Mouse (Mus musculus) monocyte, adult 2 months (primary cell): ENCODE data around the gene Adat2.

Experiments used
- DNase-seq, 2 experiments: peaks; one replicate each; pipeline ENCODE4 v3.0.0; 2022; ENCODE audit warnings: low spot score in 2 of 2, low read depth in 1 of 2

Adat2 gene

DNA sequence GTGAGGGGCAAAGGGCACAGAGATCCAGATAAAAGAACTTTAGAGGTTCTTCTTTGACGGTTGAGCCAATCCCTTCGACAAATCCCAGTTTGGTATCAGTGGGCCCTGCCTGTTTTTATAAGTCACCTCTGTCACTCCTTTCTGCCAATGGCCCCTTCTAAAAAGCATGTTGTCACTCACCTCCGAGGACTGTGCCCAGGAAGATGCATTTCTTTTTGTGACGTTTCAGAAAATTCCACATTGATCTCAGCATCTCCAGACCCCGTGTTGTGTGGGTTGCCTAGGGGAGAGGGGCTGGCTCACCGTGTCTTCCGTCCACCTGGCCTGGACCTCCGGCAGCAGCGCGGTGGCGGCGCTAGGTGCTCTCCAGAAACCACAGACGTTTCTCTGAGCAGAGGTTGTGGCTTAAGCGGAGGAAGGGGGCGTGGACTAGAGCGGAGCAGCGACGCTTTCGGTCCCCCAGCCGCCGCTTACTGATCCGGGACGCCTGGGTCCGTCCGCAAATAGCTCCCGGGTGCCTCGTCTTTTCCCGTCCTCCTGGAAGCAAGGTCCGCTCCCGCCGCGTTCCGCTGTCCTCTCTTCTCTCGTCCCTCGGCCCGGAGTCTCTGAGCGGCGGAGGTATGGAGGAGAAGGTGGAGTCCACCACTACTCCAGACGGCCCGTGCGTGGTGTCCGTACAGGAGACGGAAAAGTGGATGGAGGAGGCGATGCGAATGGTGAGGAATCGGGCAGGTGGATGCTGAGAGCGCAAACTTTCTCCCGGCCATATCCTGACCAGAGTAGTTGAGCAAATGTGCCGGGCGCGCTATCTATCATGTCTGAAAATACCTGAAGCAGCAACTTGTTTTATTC is at the start of gene Adat2, which contains the start of gene Pex3:
Gene Adat2 (plus strand): TSS at position 249 of the 852 bp plus-strand sequence.
Gene Pex3 (minus strand): TSS at position 497 of the 852 bp plus-strand sequence.
- DNase-seq = peak; percentile 75 to 84

DNA sequence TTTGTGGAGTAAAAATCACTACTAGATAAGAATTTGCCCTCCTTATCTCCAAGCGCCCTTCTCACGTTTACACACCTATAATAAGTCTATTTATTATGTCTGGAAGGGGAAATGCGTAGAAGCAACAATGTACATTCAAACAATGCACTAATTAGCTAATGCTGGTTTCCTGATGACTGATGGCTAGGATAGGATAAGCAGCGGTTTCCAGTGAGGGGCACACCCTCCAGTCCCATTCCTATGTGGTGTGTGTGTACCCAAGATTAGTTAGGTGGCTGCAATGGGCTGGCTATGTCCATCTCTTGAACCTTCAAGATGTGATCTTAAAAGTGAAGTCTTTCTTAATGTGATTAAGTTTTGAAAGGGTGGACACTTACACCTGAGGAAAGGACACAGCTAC is 30.8 kb upstream of the Adat2 start:
- no peak for DNase-seq

DNA sequence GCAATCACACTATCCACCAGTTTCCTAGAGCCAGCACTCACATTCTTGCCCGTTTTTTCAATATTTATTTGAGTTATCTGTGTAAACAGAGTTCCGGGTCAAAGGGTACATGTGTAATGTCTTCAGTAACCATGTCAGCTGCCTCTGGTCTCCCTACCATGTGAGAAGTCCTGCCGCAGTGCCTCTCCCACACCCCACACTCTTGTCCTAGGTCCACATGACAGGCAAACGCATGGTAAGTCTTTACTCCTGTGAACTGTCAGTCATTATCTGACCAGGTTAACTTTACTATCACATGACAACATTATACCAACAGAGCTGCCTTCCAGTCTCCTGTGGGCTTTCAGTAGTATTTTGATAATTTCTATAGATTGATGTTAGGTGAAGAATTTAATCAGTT is 24.5 kb upstream of the Adat2 start:
- no peak for DNase-seq

DNA sequence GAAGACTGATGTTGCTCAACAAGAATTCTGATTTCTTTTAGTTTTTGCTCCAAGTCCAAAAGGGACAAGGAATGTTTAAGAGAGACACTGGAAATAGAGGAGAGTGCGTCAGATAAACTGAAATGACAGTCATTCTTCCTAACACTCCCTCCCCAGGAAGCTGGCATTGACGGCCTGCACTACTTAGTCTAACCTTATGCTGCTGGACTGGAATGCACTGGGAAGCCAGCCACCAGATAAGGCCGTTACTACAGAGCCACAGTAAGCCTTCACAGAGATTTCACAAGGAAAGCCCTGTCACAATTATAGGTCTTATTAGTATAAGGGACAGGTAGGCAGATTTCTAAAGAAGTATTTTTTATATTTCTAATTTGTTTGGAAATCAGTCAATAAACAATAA is 17.9 kb upstream of the Adat2 start:
- DNase-seq = no peak

DNA sequence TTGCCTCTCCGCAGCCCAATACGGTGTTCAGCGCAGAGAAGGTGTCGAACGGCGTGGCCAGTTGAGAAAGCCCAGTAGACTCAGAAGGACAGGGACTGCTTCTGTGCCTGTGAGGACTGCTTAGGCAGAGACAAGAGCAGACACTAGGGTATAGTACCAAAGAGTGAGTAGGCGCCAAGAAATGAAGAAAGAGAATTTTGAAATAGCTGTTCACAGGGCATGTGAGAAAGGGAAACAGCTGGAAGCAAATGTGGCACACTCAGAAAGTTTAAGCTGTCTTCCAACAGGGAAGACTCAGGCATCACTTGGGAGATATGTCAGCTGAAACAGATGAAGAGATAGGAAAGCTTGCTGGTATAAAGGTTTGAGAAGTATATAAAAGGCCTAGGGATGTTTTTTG is 16.0 kb upstream of the Adat2 start:
- DNase-seq = no peak

DNA sequence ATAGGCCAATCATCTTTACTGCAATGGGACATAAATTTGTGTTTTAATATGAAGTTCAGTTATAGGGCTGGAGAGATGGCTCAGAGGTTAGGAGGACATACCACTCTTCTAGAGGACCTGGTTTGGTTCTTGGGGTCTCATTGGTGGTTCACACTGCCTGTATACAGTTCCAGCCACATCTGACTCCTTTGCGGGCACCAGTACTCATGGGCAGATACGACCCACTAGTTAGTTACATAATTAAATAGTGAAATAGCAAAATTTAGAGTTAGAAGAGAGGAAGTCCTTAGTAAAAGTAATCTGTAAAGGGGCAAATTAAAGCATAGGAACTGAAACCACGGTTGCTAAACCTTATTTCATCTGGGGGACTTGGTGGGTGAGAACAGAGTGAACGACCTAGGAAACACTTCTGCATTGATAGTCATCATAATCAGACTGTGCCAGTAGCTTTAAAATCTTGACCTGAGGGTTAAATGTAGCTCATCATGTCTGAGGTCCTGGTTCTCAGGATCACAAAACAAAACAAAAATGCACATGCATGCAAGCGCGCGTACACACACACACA is 12.8 kb upstream of the Adat2 start:
- no peak for DNase-seq

DNA sequence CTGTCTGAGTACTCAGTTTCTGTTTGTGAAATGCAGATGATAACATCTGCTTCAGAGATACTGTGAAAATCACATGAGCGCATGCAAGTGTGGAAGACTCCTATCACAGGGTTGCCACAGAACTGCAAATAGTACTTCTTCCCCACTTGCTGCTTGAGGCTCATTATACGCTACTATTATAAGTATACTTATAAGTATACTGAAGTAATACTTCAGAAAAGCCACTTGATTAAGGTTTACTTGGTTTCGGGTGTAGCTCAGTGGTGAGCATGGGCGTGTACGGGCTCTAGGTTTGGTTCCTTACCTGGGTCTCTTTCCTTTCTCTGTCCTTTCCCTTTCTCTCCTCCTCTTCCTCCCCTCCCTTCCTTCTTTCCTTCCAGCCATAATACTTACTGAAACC is 11.0 kb upstream of the Adat2 start:
- no peak for DNase-seq

DNA sequence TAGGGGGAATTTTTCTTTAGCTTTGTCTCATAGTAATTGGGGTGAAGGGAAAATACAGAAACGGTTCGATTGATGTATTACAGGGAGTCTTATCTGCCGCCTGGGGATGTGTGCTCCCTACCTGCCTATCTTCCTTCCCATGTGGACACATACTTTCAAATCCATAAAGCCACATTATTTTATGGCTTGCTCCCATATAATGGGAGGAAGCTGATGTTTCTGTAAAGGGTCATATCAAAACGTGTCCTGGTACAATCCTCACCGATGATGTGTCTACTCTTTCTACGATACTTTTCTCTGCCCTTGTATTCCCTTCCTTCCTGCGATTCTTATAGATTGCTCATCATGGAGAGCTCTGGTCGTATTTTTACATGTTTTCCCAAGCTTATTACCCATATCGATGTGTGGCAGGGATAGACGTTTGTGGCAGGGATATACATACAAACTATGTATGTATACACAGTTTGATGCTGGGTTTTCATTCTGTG is 848 bp downstream of the Adat2 start:
- no peak for DNase-seq

DNA sequence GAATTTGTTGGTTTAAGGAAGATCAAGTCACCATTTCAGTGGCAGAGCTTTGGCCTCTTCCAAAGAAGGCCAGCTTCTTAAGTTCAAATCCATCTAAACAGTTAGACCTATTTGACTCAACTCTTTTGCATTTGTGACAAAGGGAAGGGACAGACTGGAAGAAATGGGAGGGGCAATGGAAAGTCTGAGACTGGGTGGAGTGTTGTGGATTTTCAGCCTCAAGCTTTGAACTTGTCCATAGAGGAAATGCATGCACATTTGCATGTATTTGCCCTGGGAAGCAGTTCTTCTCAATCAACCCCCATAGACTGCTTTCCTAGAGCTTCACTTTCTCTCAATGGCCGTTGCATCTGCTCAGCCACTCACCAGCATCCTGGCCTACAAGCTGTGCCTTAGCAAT is 1.6 kb downstream of the Adat2 start:
- no peak for DNase-seq

DNA sequence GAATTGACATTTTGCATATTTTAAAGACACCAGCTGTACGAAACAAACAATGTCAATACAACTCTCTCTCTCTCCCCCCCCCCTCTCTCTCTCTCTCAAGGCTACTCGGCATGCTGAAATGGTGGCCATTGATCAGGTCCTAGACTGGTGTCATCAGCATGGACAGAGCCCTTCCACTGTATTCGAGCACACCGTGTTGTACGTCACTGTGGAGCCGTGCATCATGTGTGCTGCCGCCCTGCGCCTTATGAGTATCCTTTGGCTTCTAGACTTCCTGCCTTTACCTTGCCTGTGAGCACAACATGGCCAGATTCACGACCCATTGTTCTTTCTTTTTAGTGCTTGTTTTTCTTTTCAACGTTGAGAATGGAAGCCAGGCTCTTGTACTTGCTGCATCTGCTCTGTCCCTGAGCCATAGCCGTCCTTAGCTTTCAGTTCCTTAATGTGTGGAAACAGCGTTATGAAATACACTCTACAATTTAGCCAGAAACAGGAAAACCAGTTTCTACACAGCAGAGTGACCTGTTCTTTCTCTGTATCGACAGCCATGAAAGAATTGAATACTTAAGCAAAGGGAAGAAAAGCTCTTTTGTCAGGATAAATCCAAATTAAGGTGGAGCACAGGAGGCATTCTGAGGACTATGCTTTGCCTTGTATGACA is 7.5 kb downstream of the Adat2 start:
- DNase-seq = peak in 1 of 2 experiments; percentile 11

DNA sequence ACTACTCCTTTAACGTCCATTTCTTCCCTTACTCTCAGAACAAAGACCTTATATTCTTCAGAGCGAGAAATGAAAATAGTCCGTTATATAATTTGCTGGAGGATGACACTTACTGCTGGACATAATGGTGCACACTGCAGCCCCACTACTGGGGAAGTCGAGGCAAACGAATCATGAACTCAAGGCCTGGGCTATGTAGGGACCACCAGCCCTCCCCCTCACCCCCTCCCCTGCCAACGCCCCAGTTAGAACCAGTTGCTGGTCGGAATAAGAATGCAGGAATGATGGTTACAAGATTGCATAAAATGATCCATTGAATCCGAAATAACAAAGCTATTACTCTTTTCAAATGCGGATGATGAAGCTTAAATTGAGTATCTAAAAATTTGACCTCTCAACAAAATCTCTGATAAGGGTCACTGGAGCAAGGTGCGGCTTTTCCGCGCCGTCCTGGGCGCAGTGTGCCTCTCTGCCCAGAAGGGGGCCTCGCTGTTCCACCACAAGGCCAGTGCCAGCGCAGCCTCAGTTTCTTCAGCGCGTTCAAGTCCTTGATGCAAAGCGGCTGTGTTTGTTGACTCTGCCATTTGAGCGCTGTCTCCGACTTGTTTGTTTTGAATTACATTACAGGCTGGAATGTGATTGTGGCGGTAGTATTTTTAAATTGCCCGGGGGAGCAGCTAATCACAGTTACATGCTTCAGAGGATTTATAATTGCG is 11.8 kb downstream of the Adat2 start:
- peak in 1 of 2 experiments; percentile 18 for DNase-seq

DNA sequence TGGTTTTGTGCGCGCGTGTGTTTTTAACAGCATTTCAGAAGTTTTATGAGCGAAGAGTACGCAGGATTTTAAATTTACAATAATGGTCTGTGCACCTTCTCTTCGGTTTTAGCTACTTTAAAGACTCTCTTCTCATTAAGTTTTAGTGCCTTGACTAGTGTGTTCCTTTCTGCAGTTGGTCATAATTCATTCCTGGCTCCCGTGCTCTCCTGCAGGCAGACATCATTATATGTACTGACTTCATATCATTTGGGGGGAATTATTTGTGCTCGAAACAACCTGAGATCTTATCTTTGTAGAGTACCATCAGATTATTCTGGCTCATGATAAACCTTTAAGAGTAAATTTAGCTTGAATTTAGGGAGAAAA is 12.4 kb downstream of the Adat2 start:
- no peak for DNase-seq

DNA sequence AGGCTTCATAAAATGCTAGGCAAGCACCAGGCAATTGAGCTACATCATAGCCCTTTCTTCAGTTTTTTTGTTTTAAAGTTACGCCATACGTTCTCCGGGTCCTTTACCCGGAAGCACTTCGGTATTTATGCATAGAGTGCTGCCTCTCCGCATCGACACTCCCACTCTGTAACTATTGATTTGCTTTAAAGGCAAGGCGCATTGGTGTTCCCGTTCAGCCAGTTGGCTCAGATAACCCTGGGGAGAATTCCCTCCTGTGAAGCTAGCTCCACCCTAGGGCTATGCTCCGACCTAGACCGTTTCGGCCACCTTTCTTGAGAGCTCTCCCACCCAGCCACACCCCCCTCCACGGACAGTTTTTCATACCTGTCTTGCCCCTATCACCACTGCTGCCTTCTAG is 13.7 kb downstream of the Adat2 start:
- DNase-seq = no peak

DNA sequence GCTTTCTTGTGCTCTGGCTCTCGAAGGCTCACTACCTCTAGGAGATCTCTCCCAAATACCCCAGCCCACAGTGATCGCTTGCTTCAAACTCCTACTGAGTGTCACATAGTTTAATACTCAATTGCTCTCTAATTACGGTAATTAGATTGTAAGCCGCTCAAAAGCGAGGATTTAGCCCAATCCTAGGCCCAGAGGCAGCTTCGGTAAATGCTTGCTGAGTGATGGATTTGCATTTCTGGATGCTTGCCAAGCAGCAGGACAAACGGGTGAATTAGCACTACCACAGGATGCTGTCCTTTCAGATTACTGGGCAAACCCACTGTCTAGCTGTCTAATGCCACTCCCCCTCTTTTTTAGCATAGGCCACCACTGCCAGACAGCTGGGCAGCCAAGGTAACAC is 17.1 kb downstream of the Adat2 start:
- no peak for DNase-seq

DNA sequence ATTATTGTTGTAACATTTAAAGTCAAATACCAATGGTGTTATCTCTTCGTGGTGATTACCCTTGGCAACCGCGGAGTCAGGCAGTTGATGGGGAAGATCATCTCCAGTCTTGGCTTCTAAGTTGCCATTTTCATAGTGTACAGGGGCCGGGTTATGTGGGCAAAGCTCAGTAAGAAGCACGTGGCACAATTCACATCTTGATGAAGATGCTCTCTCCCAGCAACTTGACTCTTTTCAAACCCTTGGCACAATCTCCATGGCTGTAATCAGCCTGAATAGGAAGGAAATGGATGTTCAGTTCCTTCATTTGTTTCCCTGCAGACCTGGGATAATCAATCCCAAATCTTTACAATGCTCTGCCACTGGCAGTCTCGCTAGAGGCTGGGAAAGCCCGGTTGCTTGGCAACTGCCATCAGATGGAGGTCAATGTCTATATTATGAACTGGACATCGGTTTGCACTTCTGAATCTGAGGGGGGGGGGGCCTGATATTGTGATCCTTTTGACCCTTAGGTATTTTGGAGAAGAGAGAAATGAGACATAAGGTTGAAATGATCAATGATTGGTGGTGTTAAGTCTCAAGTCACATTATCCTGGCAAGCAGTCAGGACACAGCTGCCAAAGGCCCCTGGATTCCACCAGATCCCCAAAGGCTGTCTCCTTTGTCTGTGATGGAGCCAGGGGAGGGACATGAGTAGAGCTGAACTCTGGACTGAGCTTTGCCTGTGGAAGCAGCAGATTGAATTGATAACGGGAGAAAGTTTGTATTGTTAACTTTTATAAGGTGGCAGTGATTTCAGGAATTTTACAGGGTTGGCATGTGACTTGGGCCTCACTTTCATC is 18.2 kb downstream of the Adat2 start:
- no peak for DNase-seq

DNA sequence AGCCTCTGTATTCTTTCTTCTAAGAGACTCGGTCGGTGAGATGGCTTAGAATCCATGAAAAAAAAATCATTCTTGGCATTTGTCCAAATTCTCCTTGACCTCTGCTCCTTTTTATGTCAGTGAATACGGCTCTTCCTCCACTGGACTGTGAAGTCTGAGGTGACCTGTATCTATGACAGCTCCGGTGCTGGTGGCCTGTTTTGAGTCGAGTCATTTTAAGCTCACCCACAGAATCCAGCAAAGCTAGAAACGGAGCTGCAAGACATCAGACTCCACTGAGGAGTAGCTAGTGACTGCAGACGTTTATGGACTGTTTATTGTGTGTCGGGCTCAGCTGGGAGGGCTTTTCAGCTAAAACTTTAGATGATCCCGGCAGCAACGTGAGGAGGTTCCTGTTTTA is 19.3 kb downstream of the Adat2 start:
- DNase-seq = no peak

DNA sequence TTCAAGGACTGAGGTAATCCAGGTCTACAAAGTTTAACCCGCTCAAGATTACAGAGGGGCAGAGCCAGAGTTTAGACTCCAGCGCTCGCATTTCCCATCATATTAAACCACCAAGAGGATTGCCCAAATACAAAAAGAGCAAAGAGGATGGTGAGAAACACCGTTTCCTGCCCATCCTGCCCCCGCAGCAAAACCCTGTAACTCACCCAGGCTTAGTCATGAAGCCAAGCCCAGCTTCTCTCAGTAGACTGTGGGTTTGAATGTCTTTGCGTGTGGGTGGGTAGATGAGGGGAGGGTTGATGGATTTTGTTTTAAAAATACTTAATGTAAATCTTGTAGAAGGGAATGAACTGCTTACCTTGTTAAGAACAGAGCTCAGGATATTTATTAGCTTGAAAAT is 19.7 kb downstream of the Adat2 start:
- DNase-seq = no peak

DNA sequence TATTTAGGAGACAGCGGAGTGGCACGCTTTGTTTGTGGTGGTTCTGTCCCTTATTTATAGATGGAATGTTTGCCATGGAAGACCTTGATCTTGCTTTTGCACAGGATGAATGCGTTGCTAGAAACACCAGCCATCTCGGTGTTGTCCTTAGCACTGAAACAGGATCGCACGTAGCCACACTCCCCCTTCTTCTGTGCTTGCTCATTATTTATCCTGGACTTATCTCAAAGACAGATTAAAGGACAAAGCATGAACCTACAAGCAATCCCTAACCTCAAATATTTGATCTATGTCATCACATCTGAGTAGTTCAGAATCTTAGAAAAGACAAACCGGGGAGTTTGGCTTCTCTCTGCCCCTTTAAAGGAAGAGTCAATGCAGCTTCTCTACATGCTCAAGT is 24.4 kb downstream of the Adat2 start:
- no peak for DNase-seq

DNA sequence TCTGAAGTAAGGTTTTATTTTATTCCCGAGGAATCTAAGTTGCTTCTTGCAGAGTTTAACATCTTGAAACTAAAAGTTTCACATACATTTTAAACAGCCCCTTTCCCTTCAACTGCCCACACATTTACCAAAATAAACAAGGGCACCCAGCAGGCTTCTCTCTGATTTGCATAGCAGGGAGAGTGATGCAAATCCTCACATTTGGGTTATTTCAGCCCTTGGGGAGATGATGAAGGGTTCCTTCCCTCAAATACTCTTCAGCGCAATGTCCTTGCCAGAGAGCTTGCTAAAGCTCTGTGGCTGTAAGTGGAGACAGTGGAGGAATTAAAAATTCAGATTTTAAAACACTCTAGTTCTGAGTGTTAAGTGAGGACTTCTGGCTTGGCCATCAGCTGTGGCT is 35.2 kb downstream of the Adat2 start:
- DNase-seq = no peak

DNA sequence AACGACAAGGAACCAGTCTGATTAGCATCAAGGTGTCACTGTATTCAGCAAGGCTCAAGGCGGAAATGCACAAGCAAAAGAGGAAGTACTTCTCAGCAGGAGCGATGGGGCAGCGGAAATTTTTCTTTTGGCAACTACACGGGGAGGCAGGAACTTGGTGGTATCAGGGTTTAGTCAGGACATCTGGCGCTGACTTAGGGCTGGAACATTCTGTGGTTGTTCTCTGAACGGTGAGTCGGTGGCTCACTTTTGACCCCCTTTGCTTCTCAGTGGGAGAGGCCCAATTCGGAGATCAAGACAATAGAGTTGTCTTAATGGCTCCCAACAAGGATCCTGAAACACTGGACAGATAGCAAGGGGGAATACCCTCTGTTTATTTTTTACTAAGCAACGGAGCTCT is 39.5 kb downstream of the Adat2 start:
- no peak for DNase-seq

DNA sequence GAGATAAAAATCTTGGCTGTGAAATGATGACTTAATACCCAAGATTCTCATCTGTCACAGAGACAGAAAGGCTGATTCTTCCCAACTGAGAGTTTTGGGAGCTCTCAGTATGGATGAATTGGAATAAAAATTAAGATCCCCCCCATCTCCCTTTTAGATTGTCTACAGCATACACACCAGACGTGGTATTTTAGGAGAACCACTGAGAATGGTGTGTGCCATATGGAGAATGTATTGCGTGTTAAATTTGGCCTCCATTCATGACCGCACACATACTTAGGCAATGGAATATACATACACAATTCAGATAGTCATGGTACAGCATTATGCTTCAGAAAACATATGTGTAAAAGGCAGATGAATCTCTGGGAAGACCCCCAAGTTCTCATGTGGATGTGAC is 40.8 kb downstream of the Adat2 start:
- DNase-seq = no peak
